Mouse (Mus musculus) megakaryocyte, embryonic 14.5 days (primary cell): ENCODE data around the gene Nup133. TPM values are rescaled to one million over a fixed set of nuclear protein-coding genes. Genes with fewer than 3 reads are reported as not detected.

ENCODE experiments used
- H3K27me3 ChIP-seq: replicated peaks from 2 replicates; pipeline ENCODE3; 2012; ENCODE audit warnings: inconsistent platforms
- H3K36me3 ChIP-seq: replicated peaks from 2 replicates; pipeline ENCODE3; 2012; ENCODE audit warnings: low read length, inconsistent platforms, mixed read lengths
- H3K4me1 ChIP-seq: 2 replicates; pipeline ENCODE4 v1.6.1; 2012; ENCODE audit warnings: inconsistent platforms
- H3K4me3 ChIP-seq: replicated peaks from 2 replicates; pipeline ENCODE3; 2012; ENCODE audit warnings: moderate library complexity, mild to moderate bottlenecking, inconsistent platforms
- H3K9me3 ChIP-seq: 2 replicates; pipeline ENCODE4 v1.6.1; 2012; ENCODE audit warnings: inconsistent platforms
- FLI1 ChIP-seq: IDR thresholded peaks from 2 replicates; pipeline ENCODE4 v1.6.1; 2012; ENCODE audit warnings: low read length, inconsistent platforms, mixed read lengths
- GATA1 ChIP-seq: IDR thresholded peaks from 3 replicates; pipeline ENCODE4 v1.6.1; 2012; ENCODE audit warnings: mixed read lengths, low read length, inconsistent platforms, borderline replicate concordance
- polyA plus RNA-seq: library from polyadenylated mRNA; stranded (reverse); fragments of >175 nt; gene quantifications from 2 replicates; pipeline ENCODE4 v1.2.3, GENCODE M21; 2012; ENCODE audit warnings: low replicate concordance; ENCODE audit not compliant: insufficient read depth

The Nup133 gene
- polyA plus RNA-seq, 1 experiment: 2.9 TPM

DNA sequence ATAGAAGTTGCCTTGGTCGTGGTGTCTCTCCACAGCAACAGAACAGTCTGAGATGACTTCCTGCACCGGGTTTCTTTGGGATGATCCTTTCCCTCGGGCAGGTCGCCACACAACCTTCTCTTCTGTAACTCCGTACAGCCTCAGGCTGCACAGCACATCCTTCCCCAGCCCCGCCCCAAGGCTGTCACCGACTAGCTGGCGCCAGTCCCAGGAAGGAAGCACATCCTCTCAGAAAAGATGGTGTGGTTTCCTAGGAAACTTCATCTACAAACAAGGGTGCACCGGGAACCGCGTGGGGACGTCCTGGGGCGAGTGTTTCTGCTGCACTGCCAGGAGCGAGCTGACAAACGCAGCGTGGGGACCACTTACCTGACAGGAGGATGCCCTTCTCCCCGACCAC is 9.1 kb upstream of the Nup133 start:
- no peaks in the 10 kb centered on the region for H3K9me3 ChIP-seq
- peaks cover 89% of the 10 kb centered on the region for H3K36me3 ChIP-seq

DNA sequence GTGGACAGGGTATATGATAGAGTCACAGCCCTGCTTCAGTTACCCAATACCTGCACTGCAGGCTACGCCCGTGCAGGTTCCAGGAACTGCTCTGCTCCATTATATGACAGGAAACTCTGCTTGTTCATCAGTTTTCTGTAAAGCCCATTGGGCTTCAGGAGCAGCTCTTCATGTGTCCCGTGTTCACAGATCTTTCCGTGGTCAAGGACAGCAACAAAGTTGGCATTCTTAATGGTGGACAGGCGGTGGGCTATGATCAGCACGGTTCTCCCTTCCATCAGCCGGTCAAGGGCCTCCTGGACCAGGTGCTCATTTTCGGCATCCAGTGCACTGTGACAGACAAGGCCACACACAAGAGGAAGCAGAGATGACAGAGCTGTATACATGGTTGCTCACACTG is 5.2 kb upstream of the Nup133 start:
- Histone ChIP-seq H3K9me3 (no peaks in the 10 kb centered on the region), H3K4me1 (peaks cover 16% of the 10 kb centered on the region), H3K36me3 (peaks cover 67% of the 10 kb centered on the region), H3K27me3 (no peaks in the 10 kb centered on the region), H3K4me3 (no peak overlapping the region)
- TF ChIP-seq GATA1: no peak
- TF ChIP-seq FLI1: no peak

More for the DNA sequence above, 9.1 kb upstream of the Nup133 start:
- Histone ChIP-seq H3K27me3 (no peaks in the 10 kb centered on the region), H3K4me3 (no peak overlapping the region), H3K4me1 (peaks cover 16% of the 10 kb centered on the region)
- no peak for TF ChIP-seq GATA1
- no peak for TF ChIP-seq FLI1

DNA sequence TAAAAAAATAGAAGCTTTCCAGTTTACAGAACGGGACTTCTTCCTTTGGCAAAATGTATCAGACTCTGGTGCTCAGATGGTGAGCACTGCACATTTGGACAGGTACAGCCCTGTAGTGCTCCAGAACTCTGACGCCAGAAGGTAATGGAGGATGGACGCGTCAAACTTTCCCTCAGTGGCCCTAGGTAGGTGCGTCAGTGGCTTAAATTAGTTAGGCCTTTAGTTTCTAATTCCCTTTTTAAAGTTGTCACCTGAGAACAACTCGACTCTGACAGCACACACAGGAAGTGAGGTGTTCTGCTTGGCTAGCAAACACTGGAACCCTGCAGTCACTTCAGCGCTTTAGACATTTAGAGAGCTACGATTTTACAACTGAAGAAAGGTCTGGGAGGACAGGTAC is 4.6 kb upstream of the Nup133 start:
- H3K4me3 ChIP-seq: no peak overlapping the region
- no peaks in the 10 kb centered on the region for H3K9me3 ChIP-seq
- H3K36me3 ChIP-seq: peaks cover 61% of the 10 kb centered on the region
- no peaks in the 10 kb centered on the region for H3K27me3 ChIP-seq
- peaks cover 16% of the 10 kb centered on the region for H3K4me1 ChIP-seq
- TF ChIP-seq GATA1: no peak
- TF ChIP-seq FLI1: no peak

DNA sequence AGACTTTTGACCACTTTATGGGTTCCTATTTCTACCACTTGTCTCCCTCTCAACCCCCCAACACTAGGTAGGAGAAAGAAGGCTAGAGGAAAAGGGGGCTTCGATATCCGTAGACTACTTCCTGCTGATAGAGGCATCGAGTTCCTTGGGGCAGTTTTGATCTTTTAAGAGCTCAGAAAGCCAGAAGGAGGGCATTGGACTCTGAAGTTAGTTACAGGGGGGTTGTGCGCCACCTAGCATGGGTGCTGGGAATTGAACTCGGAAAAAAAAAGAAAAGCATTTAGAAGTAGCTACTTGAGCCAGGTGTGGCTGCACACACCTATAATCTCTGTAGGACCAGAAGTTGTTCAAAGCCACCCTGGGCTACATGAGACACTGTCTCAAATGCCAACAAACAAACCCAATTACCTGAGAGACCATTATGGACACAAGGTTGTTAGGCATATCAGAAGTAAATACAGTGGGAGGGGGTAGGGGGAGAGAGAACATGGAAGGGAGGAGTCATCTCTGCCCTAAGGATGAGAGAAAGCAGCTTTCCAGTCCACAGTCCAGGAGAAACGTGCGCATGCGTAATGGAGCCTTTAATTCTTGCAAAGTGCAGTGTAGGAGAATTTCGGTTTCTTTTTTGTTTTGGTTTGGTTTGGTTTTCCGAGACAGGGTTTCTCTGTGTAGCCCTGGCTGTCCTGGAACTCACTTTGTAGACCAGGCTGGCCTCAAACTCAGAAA is 1.2 kb upstream of the Nup133 start:
- Histone ChIP-seq H3K4me3 (peak overlapping the region; percentile 98), H3K4me1 (peaks cover 18% of the 10 kb centered on the region), H3K27me3 (no peaks in the 10 kb centered on the region), H3K36me3 (peaks cover 47% of the 10 kb centered on the region), H3K9me3 (no peaks in the 10 kb centered on the region)
- TF ChIP-seq GATA1: no peak
- no peak for TF ChIP-seq FLI1

DNA sequence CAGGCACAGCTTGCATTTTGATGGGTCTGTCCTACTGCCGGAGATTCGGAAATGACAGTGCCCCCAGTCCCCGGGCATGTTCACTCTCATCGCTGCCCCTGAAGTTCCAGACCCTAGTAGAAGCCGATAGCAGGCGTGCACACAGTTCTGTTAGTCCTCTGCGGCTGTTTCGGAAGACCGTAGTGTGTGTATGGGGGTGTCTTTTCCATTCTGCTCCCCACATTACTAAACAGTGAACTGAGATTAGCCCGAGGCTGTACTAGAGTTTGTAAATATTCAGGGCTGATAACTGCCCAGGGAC is 571 bp upstream of the Nup133 start:
- no peak for TF ChIP-seq GATA1
- no peak for TF ChIP-seq FLI1
- peak overlapping the region; percentile 98 for H3K4me3 ChIP-seq
- no peaks in the 10 kb centered on the region for H3K27me3 ChIP-seq
- peaks cover 18% of the 10 kb centered on the region for H3K4me1 ChIP-seq
- H3K9me3 ChIP-seq: no peaks in the 10 kb centered on the region
- H3K36me3 ChIP-seq: peaks cover 49% of the 10 kb centered on the region

DNA sequence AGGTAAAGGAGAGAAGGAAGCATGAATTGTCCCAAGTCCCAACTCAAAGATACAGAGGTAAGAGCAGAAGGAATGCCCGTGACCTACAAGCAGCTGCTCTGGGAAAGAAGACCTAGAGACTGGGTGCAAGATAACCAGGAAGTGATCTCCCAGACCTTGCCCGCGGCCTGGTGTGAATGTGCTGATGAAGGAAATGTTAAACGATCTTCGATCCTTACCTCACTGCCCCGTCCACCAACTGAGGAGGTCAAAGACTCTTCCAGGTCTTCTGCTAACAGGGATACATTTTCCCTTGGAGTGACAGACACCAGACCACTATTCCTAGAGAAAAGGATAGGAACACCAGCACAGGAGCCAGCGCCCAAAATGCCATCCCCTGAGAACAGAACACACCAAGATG is 20.0 kb downstream of the Nup133 start:
- Histone ChIP-seq H3K9me3 (no peaks in the 10 kb centered on the region), H3K27me3 (no peaks in the 10 kb centered on the region), H3K4me1 (peaks cover 5% of the 10 kb centered on the region; the same call in 1 of the 2 replicates), H3K4me3 (no peak overlapping the region), H3K36me3 (peaks cover 91% of the 10 kb centered on the region)
- TF ChIP-seq GATA1 (no peak), FLI1 (no peak)

DNA sequence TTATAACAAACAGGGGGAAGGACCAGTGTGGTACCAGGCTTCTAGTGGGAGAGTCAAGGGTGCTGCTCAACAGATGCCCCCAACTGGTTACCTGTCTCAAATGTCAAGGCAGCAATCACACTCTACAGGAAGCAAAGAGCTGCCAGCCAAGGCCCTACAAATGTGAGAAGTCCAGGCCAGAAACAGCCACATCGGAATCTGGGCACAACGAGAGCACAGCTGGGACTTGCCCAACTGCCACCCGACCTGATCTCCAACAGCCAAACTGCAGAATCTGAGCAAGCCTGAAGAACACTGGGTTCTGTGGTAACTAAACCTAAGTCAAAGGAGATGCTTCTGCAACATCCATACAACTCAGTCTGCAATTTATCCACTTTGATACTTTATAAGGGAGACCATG is 23.4 kb downstream of the Nup133 start:
- Histone ChIP-seq H3K27me3 (no peaks in the 10 kb centered on the region), H3K4me1 (peaks cover 5% of the 10 kb centered on the region; the same call in 1 of the 2 replicates), H3K9me3 (no peaks in the 10 kb centered on the region), H3K4me3 (no peak overlapping the region), H3K36me3 (peaks cover 94% of the 10 kb centered on the region)
- no peak for TF ChIP-seq GATA1
- TF ChIP-seq FLI1: no peak

DNA sequence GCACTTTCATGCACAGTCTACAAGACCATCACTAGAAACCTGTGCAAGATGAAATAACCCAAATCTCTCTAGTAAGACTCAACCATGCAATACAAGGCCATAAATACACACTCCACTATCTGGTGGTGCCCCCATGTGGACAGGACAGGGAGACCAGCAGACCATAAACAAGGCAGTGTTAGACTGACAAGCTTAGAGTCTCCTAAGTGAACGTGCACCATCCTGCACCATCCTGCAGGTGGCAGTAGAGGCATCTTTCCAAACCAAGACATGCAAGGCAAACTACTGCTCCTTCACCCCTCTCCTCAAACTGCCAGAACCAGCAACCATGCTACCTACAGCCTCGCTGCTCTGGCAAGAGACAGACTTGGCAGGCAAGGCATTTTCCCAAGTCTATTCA is 24.3 kb downstream of the Nup133 start:
- peaks cover 5% of the 10 kb centered on the region; the same call in 1 of the 2 replicates for H3K4me1 ChIP-seq
- peaks cover 94% of the 10 kb centered on the region for H3K36me3 ChIP-seq
- no peaks in the 10 kb centered on the region for H3K9me3 ChIP-seq
- TF ChIP-seq GATA1 (no peak), FLI1 (no peak)
- no peaks in the 10 kb centered on the region for H3K27me3 ChIP-seq
- no peak overlapping the region for H3K4me3 ChIP-seq

DNA sequence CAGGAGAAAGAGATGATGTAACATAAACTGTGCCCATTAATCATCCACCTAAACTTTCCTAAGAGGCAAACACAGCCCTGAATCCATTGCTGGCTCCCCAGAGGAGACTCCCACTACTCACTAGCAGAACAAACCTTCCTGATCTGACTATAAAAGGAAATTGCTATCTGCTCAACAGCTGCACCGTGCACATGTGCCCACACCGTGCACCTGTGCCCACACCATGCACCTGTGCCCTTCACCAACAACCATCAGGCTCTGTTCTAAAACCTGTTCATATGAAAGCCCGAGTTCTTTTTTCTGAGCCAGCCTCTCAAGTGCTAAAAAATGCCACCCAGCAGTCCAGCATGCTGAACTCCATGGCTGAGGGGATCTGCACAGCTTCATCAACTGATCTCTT is 34.4 kb downstream of the Nup133 start:
- peaks cover 97% of the 10 kb centered on the region for H3K36me3 ChIP-seq
- no peaks in the 10 kb centered on the region; the same call in 1 of the 2 replicates for H3K4me1 ChIP-seq
- no peaks in the 10 kb centered on the region for H3K27me3 ChIP-seq
- no peaks in the 10 kb centered on the region for H3K9me3 ChIP-seq
- TF ChIP-seq FLI1 (no peak), GATA1 (no peak)
- H3K4me3 ChIP-seq: no peak overlapping the region

DNA sequence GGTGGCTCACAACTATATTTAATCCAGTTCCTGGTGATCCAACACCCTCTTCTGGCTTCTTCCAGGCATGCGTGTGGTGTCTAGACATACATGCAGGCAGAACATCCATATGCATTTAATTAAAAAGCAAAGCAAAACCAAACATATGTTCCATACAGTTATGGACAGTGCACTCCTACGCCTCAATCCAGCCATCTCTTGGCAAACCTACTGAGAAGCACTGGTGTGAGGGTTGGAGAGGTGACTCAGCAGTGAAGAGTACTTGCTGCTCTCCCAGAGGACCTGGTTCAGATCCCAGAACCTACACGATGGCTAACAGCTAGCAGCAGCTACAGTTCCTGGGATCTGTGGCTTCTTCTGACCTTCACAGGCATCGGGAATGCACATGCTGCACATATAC is 36.8 kb downstream of the Nup133 start:
- Histone ChIP-seq H3K4me3 (no peak overlapping the region), H3K36me3 (peaks cover 94% of the 10 kb centered on the region), H3K4me1 (no peaks in the 10 kb centered on the region), H3K27me3 (no peaks in the 10 kb centered on the region), H3K9me3 (no peaks in the 10 kb centered on the region)
- TF ChIP-seq FLI1 (no peak), GATA1 (no peak)
